In genomic region chr3:142884594-142884993, GRCm38 (mm10) we compare ENCODE assay signal across 26 mouse cellular contexts. TPM values are rescaled to one million over a fixed set of nuclear protein-coding genes. Genes with fewer than 3 reads are reported as not detected.
DNase-seq lines count a peak whose midpoint lies in the region; ATAC-seq and TF ChIP-seq lines count a peak whose summit lies in the region.
"Had no signal": no experiment of that assay in that cellular context is flagged by ENCODE, and none has a peak within 500 bp of the region (broad histone marks: within the 10 kb centered on the region; RNA-seq: fewer than 3 reads in every experiment).

No protein-coding gene starts in this region.

- intact Hi-C loops in gastrocnemius, adult 2 months (cut with DNase I) = loop anchor here (5.0 kb wide), 2 partner anchors 38 to 117 kb away; partner anchors contain the start of gene Gtf2b
- intact Hi-C loops in gastrocnemius, postnatal 36 days (cut with DNase I) = loop anchor here (2.0 kb wide), 1 partner anchor 40 kb away; no protein-coding TSS in a partner anchor

- peaks cover 16 to 25% of the 10 kb centered on the region in 2 experiments for H3K4me1 ChIP-seq in liver, embryonic 14.5 days (replicated peaks; ENCODE audit: control insufficient read depth in 2 of 2, insufficient read depth in 2 of 2, low read length in 1 of 2)

- no peaks in the 10 kb centered on the region for H3K27me3 ChIP-seq in liver, embryonic 14.5 days (ENCODE audit: control insufficient read depth, insufficient read depth, low read length)
- H3K27me3 ChIP-seq: CH12.LX; embryonic facial prominence, embryonic 13.5 days; heart, embryonic 13.5 days; kidney, embryonic 15.5 days; limb, embryonic 13.5 days had no signal

- no peaks in the 10 kb centered on the region for H3K36me3 ChIP-seq in liver, embryonic 14.5 days (replicated peaks; ENCODE audit: control insufficient read depth, insufficient read depth, low read depth)
- H3K36me3 ChIP-seq: embryonic facial prominence, embryonic 13.5 days; heart, embryonic 13.5 days; hindbrain, embryonic 10.5 days; kidney, embryonic 15.5 days; limb, embryonic 13.5 days had no signal

- peak; percentile 92 for TF ChIP-seq EP300 in liver, embryonic 14.5 days (IDR thresholded peaks at IDR 0.05; ENCODE audit: low read depth)

- no peaks in the 10 kb centered on the region for H3K9me3 ChIP-seq in liver, embryonic 14.5 days (ENCODE audit: control insufficient read depth, low read length)
- H3K9me3 ChIP-seq: embryonic facial prominence, embryonic 13.5 days; heart, embryonic 13.5 days; hindbrain, embryonic 10.5 days; kidney, embryonic 15.5 days; limb, embryonic 13.5 days had no signal

- peak overlapping the region; percentile 31; the same call in 1 of the 2 replicates for H3K9ac ChIP-seq in liver, embryonic 14.5 days (replicated peaks)
- H3K9ac ChIP-seq: embryonic facial prominence, embryonic 13.5 days; kidney, embryonic 15.5 days; limb, embryonic 13.5 days had no signal

- TF ChIP-seq CTCF in gastrocnemius, adult 2 months (IDR thresholded peaks at IDR 0.05) = no peak
- TF ChIP-seq CTCF in liver, embryonic 14.5 days (IDR thresholded peaks at IDR 0.05; ENCODE audit: low read depth) = no peak

- no peak for DNase-seq in gastrocnemius, adult 2 months
- DNase-seq in gastrocnemius, postnatal 36 days = no peak
- DNase-seq in liver, embryonic 14.5 days (ENCODE audit: low read depth in 3 of 3, low spot score in 3 of 3) = peak; percentile 63 to 75 (median 74)
- DNase-seq in lung, postnatal 36 days = no peak
- DNase-seq in thymus, postnatal 36 days = no peak
- no peak for DNase-seq in adrenal gland, postnatal 25 days
- no peak for DNase-seq in gastrocnemius, postnatal 25 days
- DNase-seq: cerebellum, adult 11-12 months; cerebellum, postnatal 10 days; heart, postnatal 10 days; kidney, adult 18-20 months; kidney, postnatal 25 days; lung, adult 2 months; lung, postnatal 10 days had no signal

- peak overlapping the region; percentile 76; the same call in 1 of the 2 replicates for H3K27ac ChIP-seq in gastrocnemius, adult 2 months
- H3K27ac ChIP-seq in liver, embryonic 14.5 days = peak overlapping the region; percentile 68
- H3K27ac ChIP-seq: embryonic facial prominence, embryonic 13.5 days; heart, embryonic 13.5 days; hindbrain, embryonic 10.5 days; left cerebral cortex, adult 2 months; limb, embryonic 13.5 days had no signal

- no peak overlapping the region for H3K4me3 ChIP-seq in gastrocnemius, adult 2 months
- no peak overlapping the region; a peak in 1 of 4 replicates for H3K4me3 ChIP-seq in liver, embryonic 14.5 days (ENCODE audit: insufficient read depth in 1 of 2, low read depth in 2 of 2, low read length in 2 of 2)
- H3K4me3 ChIP-seq: embryonic facial prominence, embryonic 13.5 days; heart, embryonic 13.5 days; hindbrain, embryonic 10.5 days; kidney, embryonic 15.5 days; left cerebral cortex, adult 2 months; limb, embryonic 13.5 days had no signal

- 0 out of 2 replicates have a peak, but pooled peaks have one; percentile 21 for ATAC-seq in erythroid progenitor cell, adult 5-6 weeks (replicated peaks; ENCODE audit: low FRiP score, poor library complexity, severe bottlenecking)
- ATAC-seq in liver, embryonic 14.5 days (ENCODE audit: insufficient read depth) = peak; percentile 10
- ATAC-seq: forebrain, embryonic 14.5 days; hindbrain, embryonic 16.5 days; midbrain, embryonic 16.5 days had no signal

- H3K4me2 ChIP-seq in liver, embryonic 14.5 days (ENCODE audit: low read depth) = peak overlapping the region; percentile 88
- H3K4me2 ChIP-seq: embryonic facial prominence, embryonic 13.5 days; heart, embryonic 13.5 days; kidney, embryonic 15.5 days; limb, embryonic 13.5 days; midbrain, embryonic 11.5 days had no signal

RNA-seq across cellular contexts. Expression of gene Pkn2, which starts 2.8 kb away (rescaled TPM):
- total RNA-seq in gastrocnemius, adult 2 months (2021) = 10 to 100 TPM; 43.9 to 46.9 TPM
- 10 to 100 TPM; 42.7 to 44.5 TPM for total RNA-seq in gastrocnemius, postnatal 36 days (2021)
- total RNA-seq in erythroid progenitor cell, adult 5-6 weeks (2015; ENCODE audit: low replicate concordance) = 161 and 180 TPM in 2 replicates
- total RNA-seq in erythroid progenitor cell, adult 5-6 weeks (2017; ENCODE audit: low replicate concordance) = 188 and 253 TPM in 2 replicates
- 9.2 and 14.9 TPM in 2 replicates for polyA plus RNA-seq in liver, embryonic 14.5 days (2012; rRNA removed)
- 31.1 and 34.1 TPM in 2 replicates for polyA plus RNA-seq in liver, embryonic 14.5 days (2014; fragmentation: Nextera tagmentation; extraction: Ambion mirVana)
- 73.8 and 79.5 TPM in 2 replicates for total RNA-seq in adrenal gland, postnatal 25 days (2021)
- 10 to 100 TPM; 36.2 to 38.2 TPM for total RNA-seq in gastrocnemius, postnatal 25 days (2021)

Comparison
In these comparisons a context has a peak if more than half of its experiments do, and no peak if none do; other contexts are left out.
1. DNase-seq: peak in liver, embryonic 14.5 days (3 of 3); none in gastrocnemius, adult 2 months (single experiment), gastrocnemius, postnatal 36 days (0 of 2), lung, postnatal 36 days (single experiment), thymus, postnatal 36 days (0 of 2), adrenal gland, postnatal 25 days (single experiment) and gastrocnemius, postnatal 25 days (single experiment).